Mouse (Mus musculus): Measurements from ENCODE around the gene Anks1b.

DNA sequence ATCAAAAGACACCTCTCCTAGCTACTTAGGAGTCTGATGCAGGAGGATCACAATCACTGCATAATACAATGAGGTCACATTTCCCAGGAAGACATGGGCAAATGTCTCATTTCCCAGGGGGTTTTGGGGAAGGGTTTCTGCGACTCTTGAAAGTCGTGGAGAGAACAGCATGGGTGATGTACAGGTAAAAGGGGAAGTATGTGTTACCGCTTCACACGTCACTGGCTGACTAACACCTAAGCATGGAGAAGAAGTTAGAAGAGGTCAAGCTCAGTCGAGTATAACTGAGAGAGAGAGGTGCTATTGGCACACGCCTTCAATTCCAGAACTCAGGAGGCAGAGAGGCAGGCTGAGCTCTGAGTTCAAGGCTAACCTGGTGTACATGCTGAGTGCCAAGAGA is 1117.0 kb downstream of the Anks1b start:
- no peak for TF ChIP-seq CTCF (IDR thresholded peaks at IDR 0.05; ENCODE audit: low read depth)
- no peak for TF ChIP-seq EP300 (optimal IDR thresholded peaks at IDR 0.05)
